8 mouse cellular contexts compared by ENCODE assay signal in genomic region chr9:32320167-32320566, GRCm38 (mm10). TPM values are rescaled to one million over a fixed set of nuclear protein-coding genes. Genes with fewer than 3 reads are reported as not detected.
DNase-seq lines count a peak whose midpoint lies in the region; ATAC-seq and TF ChIP-seq lines count a peak whose summit lies in the region.
"Had no signal": no experiment of that assay in that cellular context is flagged by ENCODE, and none has a peak within 500 bp of the region (broad histone marks: within the 10 kb centered on the region; RNA-seq: fewer than 3 reads in every experiment).

No protein-coding gene starts in this region.

- no peaks in the 10 kb centered on the region for H3K9me3 ChIP-seq in midbrain, embryonic 12.5 days
- H3K9me3 ChIP-seq in midbrain, embryonic 14.5 days (ENCODE audit: control insufficient read depth, low read length) = no peaks in the 10 kb centered on the region
- H3K9me3 ChIP-seq in heart, embryonic 13.5 days = no peaks in the 10 kb centered on the region
- no peaks in the 10 kb centered on the region for H3K9me3 ChIP-seq in kidney, embryonic 16.5 days (ENCODE audit: low read length)
- H3K9me3 ChIP-seq in stomach, postnatal 0 days (ENCODE audit: control insufficient read depth, low read length) = no peaks in the 10 kb centered on the region
- no peaks in the 10 kb centered on the region for H3K9me3 ChIP-seq in forebrain, embryonic 10.5 days

- no peaks in the 10 kb centered on the region for H3K27me3 ChIP-seq in midbrain, embryonic 12.5 days
- H3K27me3 ChIP-seq in midbrain, embryonic 14.5 days (ENCODE audit: control insufficient read depth, insufficient read depth, low read length) = no peaks in the 10 kb centered on the region
- no peaks in the 10 kb centered on the region for H3K27me3 ChIP-seq in heart, embryonic 13.5 days (replicated peaks)
- H3K27me3 ChIP-seq in kidney, embryonic 16.5 days (ENCODE audit: insufficient read depth, low read length) = no peaks in the 10 kb centered on the region
- no peaks in the 10 kb centered on the region for H3K27me3 ChIP-seq in stomach, postnatal 0 days (ENCODE audit: control insufficient read depth, insufficient read depth, low read length)
- H3K27me3 ChIP-seq in forebrain, embryonic 10.5 days (ENCODE audit: poor library complexity, severe bottlenecking) = no peaks in the 10 kb centered on the region
- no peaks in the 10 kb centered on the region for H3K27me3 ChIP-seq in thymus, adult 2 months (ENCODE audit: control insufficient read depth, insufficient read depth, low read length)

- H3K27ac ChIP-seq in midbrain, embryonic 12.5 days (replicated peaks) = no peak overlapping the region
- H3K27ac ChIP-seq in midbrain, embryonic 14.5 days (replicated peaks; ENCODE audit: low read depth, low read length) = no peak overlapping the region
- peak overlapping the region; percentile 58; the same call in 1 of the 2 replicates for H3K27ac ChIP-seq in heart, embryonic 13.5 days (replicated peaks)
- H3K27ac ChIP-seq in kidney, embryonic 16.5 days (ENCODE audit: low read length) = no peak overlapping the region
- H3K27ac ChIP-seq in stomach, postnatal 0 days (replicated peaks) = no peak overlapping the region
- H3K27ac ChIP-seq in forebrain, embryonic 10.5 days = no peak overlapping the region
- no peak overlapping the region for H3K27ac ChIP-seq in thymus, adult 2 months (ENCODE audit: control insufficient read depth, insufficient read depth, low read length)

- H3K4me2 ChIP-seq in midbrain, embryonic 12.5 days (replicated peaks) = no peak overlapping the region
- no peak overlapping the region for H3K4me2 ChIP-seq in midbrain, embryonic 14.5 days (ENCODE audit: low read length)
- no peak overlapping the region for H3K4me2 ChIP-seq in heart, embryonic 13.5 days
- H3K4me2 ChIP-seq in kidney, embryonic 16.5 days (replicated peaks; ENCODE audit: low read depth, low read length) = no peak overlapping the region
- H3K4me2 ChIP-seq in stomach, postnatal 0 days (replicated peaks; ENCODE audit: low read depth) = no peak overlapping the region

- DNase-seq in midbrain, embryonic 14.5 days = no peak
- DNase-seq in stomach, postnatal 0 days (ENCODE audit: low spot score) = no peak
- DNase-seq in forebrain, embryonic 10.5 days (ENCODE audit: extremely low spot score, low spot score) = no peak
- no peak for DNase-seq in thymus, adult 2 months
- DNase-seq: thymus, adult 18-20 months had no signal

- H3K9ac ChIP-seq in midbrain, embryonic 12.5 days (replicated peaks) = no peak overlapping the region
- H3K9ac ChIP-seq in midbrain, embryonic 14.5 days (replicated peaks; ENCODE audit: low read length) = no peak overlapping the region
- peak overlapping the region; percentile 14; the same call in 1 of the 2 replicates for H3K9ac ChIP-seq in heart, embryonic 13.5 days
- H3K9ac ChIP-seq in kidney, embryonic 16.5 days (replicated peaks; ENCODE audit: low read length) = no peak overlapping the region
- H3K9ac ChIP-seq in stomach, postnatal 0 days (ENCODE audit: low read length) = no peak overlapping the region

- ATAC-seq in midbrain, embryonic 12.5 days (ENCODE audit: low FRiP score, low read depth) = 0 out of 2 replicates have a peak, but pooled peaks have one; percentile 47
- no peak for ATAC-seq in midbrain, embryonic 14.5 days (ENCODE audit: low FRiP score, low TSS enrichment)
- ATAC-seq in heart, embryonic 13.5 days (ENCODE audit: extremely low read depth, insufficient number of reproducible peaks, low FRiP score, low TSS enrichment) = no peak
- peak; percentile 74; the same call in 1 of the 2 replicates for ATAC-seq in kidney, embryonic 16.5 days (ENCODE audit: low FRiP score, low TSS enrichment)
- peak; percentile 40; the same call in 1 of the 2 replicates for ATAC-seq in stomach, postnatal 0 days (ENCODE audit: low FRiP score, low TSS enrichment)

- WGBS in midbrain, embryonic 12.5 days = 50% methylated on average over 3 of the region's 3 CpGs
- 54% methylated on average over 3 of the region's 3 CpGs for WGBS in midbrain, embryonic 14.5 days
- 44% methylated on average over 3 of the region's 3 CpGs for WGBS in heart, embryonic 13.5 days
- WGBS in kidney, embryonic 16.5 days = 33% methylated on average over 3 of the region's 3 CpGs
- 35% methylated on average over 3 of the region's 3 CpGs for WGBS in stomach, postnatal 0 days
- WGBS in forebrain, embryonic 10.5 days = 54% methylated on average over 3 of the region's 3 CpGs
- 67% methylated on average over 3 of the region's 3 CpGs for WGBS in thymus, adult 2 months

- H3K4me1 ChIP-seq in midbrain, embryonic 12.5 days = peaks cover 5% of the 10 kb centered on the region; the same call in 1 of the 2 replicates
- no peaks in the 10 kb centered on the region for H3K4me1 ChIP-seq in midbrain, embryonic 14.5 days (ENCODE audit: control insufficient read depth, insufficient read depth, low read length)
- peaks cover 51% of the 10 kb centered on the region for H3K4me1 ChIP-seq in heart, embryonic 13.5 days
- H3K4me1 ChIP-seq in kidney, embryonic 16.5 days (ENCODE audit: insufficient read depth, low read length) = peaks cover 12% of the 10 kb centered on the region; the same call in 1 of the 2 replicates
- H3K4me1 ChIP-seq in stomach, postnatal 0 days (replicated peaks; ENCODE audit: control insufficient read depth, insufficient read depth) = no peaks in the 10 kb centered on the region
- H3K4me1 ChIP-seq in forebrain, embryonic 10.5 days = 0 out of 2 replicates have a peak, but pooled peaks cover 4% of the 10 kb centered on the region
- H3K4me1 ChIP-seq in thymus, adult 2 months (replicated peaks; ENCODE audit: control insufficient read depth, insufficient read depth, low read length) = no peaks in the 10 kb centered on the region

- H3K36me3 ChIP-seq in midbrain, embryonic 12.5 days = no peaks in the 10 kb centered on the region
- no peaks in the 10 kb centered on the region for H3K36me3 ChIP-seq in midbrain, embryonic 14.5 days (ENCODE audit: control insufficient read depth, insufficient read depth, low read length)
- peaks cover 51% of the 10 kb centered on the region for H3K36me3 ChIP-seq in heart, embryonic 13.5 days
- H3K36me3 ChIP-seq in kidney, embryonic 16.5 days (ENCODE audit: insufficient read depth, low read length) = no peaks in the 10 kb centered on the region
- no peaks in the 10 kb centered on the region for H3K36me3 ChIP-seq in stomach, postnatal 0 days (ENCODE audit: control insufficient read depth, insufficient read depth, low read length)
- H3K36me3 ChIP-seq in forebrain, embryonic 10.5 days (replicated peaks) = no peaks in the 10 kb centered on the region
- H3K36me3 ChIP-seq in thymus, adult 2 months (ENCODE audit: control insufficient read depth, insufficient read depth, low read length) = no peaks in the 10 kb centered on the region

- H3K4me3 ChIP-seq in midbrain, embryonic 12.5 days = no peak overlapping the region
- no peak overlapping the region for H3K4me3 ChIP-seq in midbrain, embryonic 14.5 days (replicated peaks; ENCODE audit: low read depth, low read length)
- H3K4me3 ChIP-seq in heart, embryonic 13.5 days = no peak overlapping the region
- H3K4me3 ChIP-seq in kidney, embryonic 16.5 days (ENCODE audit: low read length) = no peak overlapping the region
- H3K4me3 ChIP-seq in stomach, postnatal 0 days (ENCODE audit: low read depth, low read length) = no peak overlapping the region
- H3K4me3 ChIP-seq in forebrain, embryonic 10.5 days = no peak overlapping the region
- no peak overlapping the region for H3K4me3 ChIP-seq in thymus, adult 2 months (ENCODE audit: control insufficient read depth, insufficient read depth, low read length)

- TF ChIP-seq POLR2A in thymus, adult 2 months (IDR thresholded peaks at IDR 0.05; ENCODE audit: control insufficient read depth, extremely low read depth, insufficient read depth, low read length, poor library complexity) = no peak

- peak; percentile 26; the same call in 1 of the 2 replicates for TF ChIP-seq CTCF in stomach, postnatal 0 days (IDR thresholded peaks at IDR 0.05; ENCODE audit: low read depth)
- no peak for TF ChIP-seq CTCF in thymus, adult 2 months (IDR thresholded peaks at IDR 0.05; ENCODE audit: borderline replicate concordance, control insufficient read depth, extremely low read depth, insufficient read depth, low read length, poor library complexity)

- no peak for TF ChIP-seq EP300 in stomach, postnatal 0 days (optimal IDR thresholded peaks at IDR 0.05)

RNA-seq across cellular contexts. Expression of gene Kcnj5, which starts 24.0 kb away (rescaled TPM):
- polyA plus RNA-seq in midbrain, embryonic 12.5 days (2016; fragmentation: Nextera tagmentation; extraction: Ambion mirVana) = 0.22 and 0.29 TPM in 2 replicates
- polyA plus RNA-seq in midbrain, embryonic 14.5 days (2014; fragmentation: Nextera tagmentation; extraction: Ambion mirVana) = 0.45 and 0.51 TPM in 2 replicates
- polyA plus RNA-seq in heart, embryonic 13.5 days (2015; fragmentation: Nextera tagmentation; extraction: Ambion mirVana) = 19.8 and 21.0 TPM in 2 replicates
- polyA plus RNA-seq in kidney, embryonic 16.5 days (2015; fragmentation: Nextera tagmentation; extraction: Ambion mirVana) = 2.2 and 2.6 TPM in 2 replicates
- 0.04 TPM in 2 replicates for polyA plus RNA-seq in stomach, postnatal 0 days (2015; fragmentation: Nextera tagmentation; extraction: Ambion mirVana)
- 0.34 and 0.73 TPM in 2 replicates for polyA plus RNA-seq in forebrain, embryonic 10.5 days (2016; fragmentation: Nextera tagmentation; extraction: Ambion mirVana)
- 0.45 and 1.4 TPM in 2 replicates for polyA plus RNA-seq in thymus, adult 2 months (2012; rRNA removed)

RNA-seq across cellular contexts. Expression of gene Kcnj1, which starts 52.1 kb away (rescaled TPM):
- polyA plus RNA-seq in midbrain, embryonic 12.5 days (2016; fragmentation: Nextera tagmentation; extraction: Ambion mirVana) = not detected in 2 replicates
- polyA plus RNA-seq in midbrain, embryonic 14.5 days (2014; fragmentation: Nextera tagmentation; extraction: Ambion mirVana) = not detected in 2 replicates
- polyA plus RNA-seq in heart, embryonic 13.5 days (2015; fragmentation: Nextera tagmentation; extraction: Ambion mirVana) = not detected in 2 replicates
- polyA plus RNA-seq in kidney, embryonic 16.5 days (2015; fragmentation: Nextera tagmentation; extraction: Ambion mirVana) = 18.8 and 19.2 TPM in 2 replicates
- 0.04 TPM in 1 of 2 replicates, not detected in the other for polyA plus RNA-seq in stomach, postnatal 0 days (2015; fragmentation: Nextera tagmentation; extraction: Ambion mirVana)
- not detected in 2 replicates for polyA plus RNA-seq in forebrain, embryonic 10.5 days (2016; fragmentation: Nextera tagmentation; extraction: Ambion mirVana)
- 0.03 TPM in 1 of 2 replicates, not detected in the other for polyA plus RNA-seq in thymus, adult 2 months (2012; rRNA removed)

Comparison
In these comparisons a context has a peak if more than half of its experiments do, and no peak if none do; other contexts are left out.
1. ATAC-seq: peak in midbrain, embryonic 12.5 days (single experiment), kidney, embryonic 16.5 days (single experiment) and stomach, postnatal 0 days (single experiment); none in midbrain, embryonic 14.5 days (single experiment) and heart, embryonic 13.5 days (single experiment).
2. RNA of gene Kcnj1, which starts 52.1 kb away (polyA plus RNA-seq): 18.8 to 19.2 TPM in kidney, embryonic 16.5 days; 0.03 TPM in thymus, adult 2 months, 0.04 TPM in stomach, postnatal 0 days, not detected in midbrain, embryonic 12.5 days, not detected in midbrain, embryonic 14.5 days, not detected in heart, embryonic 13.5 days and not detected in forebrain, embryonic 10.5 days; every median in the first group is over 10 times any median in the second.